Mouse (Mus musculus) c-Kit-positive CD71-negative TER-119-negative erythroid progenitor cells, embryonic 14.5 days (primary cell): ENCODE data around the gene Ccdc73.
A peak's percentile ranks its signal among the peaks of the same experiment; 100 is the strongest.
"Not testable (repeated sequence)": the region's sequence is repeated elsewhere in the genome, so short reads cannot be mapped to it uniquely, and the experiment has no call there.

Experiments
- DNase-seq: peaks from one replicate; pipeline ENCODE4 v3.0.0-alpha.2; 2013; ENCODE audit warnings: low read depth

Ccdc73 gene

DNA sequence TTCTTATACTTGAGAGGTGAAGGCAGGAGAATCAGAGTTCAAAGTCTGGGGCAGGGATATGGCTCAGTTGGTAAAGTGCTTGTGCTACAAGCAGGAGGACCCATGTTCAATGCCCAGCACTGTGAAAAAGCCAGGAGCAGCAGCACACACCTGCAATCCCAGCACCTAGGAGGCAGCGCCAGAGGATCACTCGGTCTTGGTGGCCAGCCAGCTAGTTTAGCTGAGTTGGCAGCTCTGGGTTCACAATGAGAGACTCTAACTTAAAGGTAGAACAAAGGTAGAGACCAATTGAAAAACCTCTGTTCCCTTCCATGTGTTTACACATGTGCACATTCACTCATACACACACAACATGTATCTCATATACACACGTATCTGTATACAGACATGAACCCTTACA lies 1.5 kb downstream of the Ccdc73 start:
- DNase-seq = no peak

DNA sequence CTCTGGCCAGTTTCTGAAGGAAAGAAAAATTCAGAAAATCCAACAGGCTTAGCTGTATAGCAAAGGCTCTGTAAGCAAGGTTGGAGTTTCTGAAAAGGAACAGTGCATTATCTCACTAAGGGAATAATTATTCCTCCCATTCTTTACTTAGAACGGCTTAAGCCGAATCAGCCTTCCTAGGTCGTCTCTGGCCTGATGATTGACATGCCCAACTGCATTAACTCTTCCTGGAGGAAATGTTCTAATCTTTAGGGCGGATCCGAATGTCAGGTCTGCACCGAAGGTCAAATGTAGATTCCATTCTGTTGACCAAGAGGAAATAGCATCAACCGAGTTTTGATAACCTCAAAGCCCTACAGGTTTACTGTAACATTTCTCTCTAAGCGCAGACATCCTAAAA lies 11.2 kb downstream of the Ccdc73 start:
- DNase-seq = no peak

GRCm38 (mm10) chr2:104886109-104886508 lies 18.5 kb downstream of the Ccdc73 start:
- no peak for DNase-seq

DNA sequence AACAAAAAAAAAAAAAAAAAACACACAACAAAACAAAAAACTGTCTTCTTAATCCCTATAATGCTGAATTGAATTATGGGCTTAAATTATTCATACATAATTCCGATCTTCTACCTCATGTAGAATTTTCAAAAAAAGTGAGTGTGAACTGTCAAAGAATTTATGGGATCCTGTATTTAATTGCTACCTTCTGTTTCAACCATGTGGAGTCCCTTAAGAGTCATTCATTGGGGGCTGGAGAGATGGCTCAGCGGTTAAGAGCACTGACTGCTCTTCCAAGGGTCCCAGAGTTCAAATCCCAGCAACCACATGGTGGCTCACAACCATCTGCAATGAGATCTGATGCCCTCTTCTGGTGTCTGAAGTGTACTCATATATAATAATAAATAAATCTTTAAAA lies 19.7 kb downstream of the Ccdc73 start:
- DNase-seq = not testable (repeated sequence)

- DNase-seq = peak; percentile 71
Observed at GRCm38 (mm10) chr2:104887882-104888566, 20.4 kb downstream of the Ccdc73 start.

DNA sequence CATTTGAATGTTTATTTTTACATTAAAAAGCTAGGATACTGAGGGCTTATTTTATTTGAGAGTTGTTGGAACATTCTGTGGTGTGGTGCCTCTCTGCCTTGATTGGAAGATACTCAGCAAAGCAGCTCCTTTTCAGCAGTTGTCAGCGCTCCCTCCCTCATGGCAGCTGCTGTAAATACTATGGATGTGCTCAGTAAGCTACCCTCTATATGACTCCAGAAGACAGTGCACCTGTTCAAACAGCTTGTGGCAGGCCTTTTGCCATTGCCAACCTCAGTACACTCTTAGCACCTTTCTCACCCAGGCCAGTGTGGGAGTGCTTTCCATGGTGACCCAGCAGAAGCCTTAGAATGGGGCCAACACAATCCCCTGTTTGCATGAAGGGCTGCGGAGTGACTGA lies 32.4 kb downstream of the Ccdc73 start:
- no peak for DNase-seq

GRCm38 (mm10) chr2:104915709-104916108 lies 48.1 kb downstream of the Ccdc73 start:
- DNase-seq = peak; percentile 10

DNA sequence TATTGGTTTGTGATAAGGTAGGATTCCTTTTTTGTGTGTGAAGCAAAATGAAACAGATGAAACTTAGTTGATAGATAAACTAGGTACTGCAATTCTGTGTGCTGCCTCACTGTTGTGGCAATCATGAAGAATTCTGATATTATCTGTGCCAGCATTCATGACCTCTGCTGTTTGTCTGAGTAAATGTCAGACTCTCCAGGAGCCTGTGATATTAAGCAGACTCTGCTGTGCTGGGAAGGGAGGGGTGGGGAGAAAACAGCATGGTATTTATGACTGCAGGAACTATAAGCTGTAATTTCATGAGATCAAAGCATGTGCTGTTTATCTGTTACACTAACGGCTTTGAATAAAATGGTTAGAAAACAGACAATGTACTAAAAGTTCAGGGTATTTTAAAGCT lies 96.9 kb downstream of the Ccdc73 start:
- DNase-seq = no peak

DNA sequence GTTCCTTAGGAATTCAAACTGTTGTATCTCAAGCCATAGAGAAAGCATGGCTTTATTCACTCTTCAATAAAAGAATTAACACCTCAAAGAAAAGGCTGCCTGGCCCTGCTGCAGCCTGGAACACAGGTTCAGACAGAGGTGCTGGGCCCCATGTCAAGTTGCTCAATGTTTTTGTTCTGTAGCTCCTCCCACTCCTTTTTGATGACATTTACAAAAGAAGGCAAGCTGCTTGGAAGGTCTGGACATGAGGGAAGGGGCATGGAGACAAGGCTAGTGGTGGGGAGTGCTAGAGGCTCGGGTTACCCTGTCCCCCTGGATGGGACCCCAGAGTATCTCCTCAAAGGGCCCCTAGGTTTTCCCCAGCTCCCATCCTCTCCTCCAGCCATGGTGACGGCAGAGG lies 114.1 kb downstream of the Ccdc73 start:
- DNase-seq = no peak

DNA sequence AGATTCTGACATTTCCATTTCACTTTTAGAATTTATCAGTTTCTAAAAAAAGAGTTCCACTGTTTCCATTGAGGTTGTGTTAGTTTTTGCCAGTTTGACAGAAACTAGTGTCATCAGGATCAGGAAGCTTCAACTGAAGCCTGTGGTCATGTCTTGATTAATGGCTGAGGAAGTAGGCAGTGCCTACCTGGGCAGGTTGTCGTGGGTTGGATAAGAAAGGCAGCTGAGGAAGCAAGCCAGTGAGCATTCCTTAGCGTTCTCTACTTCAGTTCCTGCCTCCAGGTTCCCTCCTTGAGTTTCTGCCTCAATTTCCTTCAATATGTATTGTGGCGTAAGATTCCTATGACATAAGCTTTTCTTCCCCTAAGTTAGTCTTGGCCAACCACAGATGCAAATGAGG lies 118.2 kb downstream of the Ccdc73 start:
- DNase-seq = no peak

- DNase-seq = no peak
Observed at GRCm38 (mm10) chr2:104988974-104989373, 121.4 kb downstream of the Ccdc73 start.

GRCm38 (mm10) chr2:104994436-104994835 lies 126.8 kb downstream of the Ccdc73 start:
- no peak for DNase-seq

- no peak for DNase-seq
Observed at GRCm38 (mm10) chr2:104996201-104996600, 128.6 kb downstream of the Ccdc73 start.

DNA sequence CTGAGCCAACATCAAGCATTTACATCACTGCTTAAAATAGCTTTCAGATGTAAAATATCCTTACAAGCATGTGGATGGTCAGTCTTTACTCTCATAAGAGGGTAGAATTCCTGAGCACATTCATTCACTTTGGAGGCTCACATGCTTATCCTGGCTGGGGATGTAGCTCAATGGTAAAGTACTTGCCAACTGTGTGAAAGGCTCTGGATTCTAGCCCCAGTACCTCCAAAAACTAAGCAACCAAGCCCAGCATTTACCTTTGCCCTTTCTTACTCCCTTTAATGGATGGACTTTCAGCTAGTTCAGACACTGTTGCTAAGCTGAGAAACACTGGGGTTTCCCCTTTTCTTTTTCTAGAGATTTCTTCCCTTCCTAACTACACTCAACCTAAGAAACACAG lies 139.6 kb downstream of the Ccdc73 start:
- no peak for DNase-seq

DNA sequence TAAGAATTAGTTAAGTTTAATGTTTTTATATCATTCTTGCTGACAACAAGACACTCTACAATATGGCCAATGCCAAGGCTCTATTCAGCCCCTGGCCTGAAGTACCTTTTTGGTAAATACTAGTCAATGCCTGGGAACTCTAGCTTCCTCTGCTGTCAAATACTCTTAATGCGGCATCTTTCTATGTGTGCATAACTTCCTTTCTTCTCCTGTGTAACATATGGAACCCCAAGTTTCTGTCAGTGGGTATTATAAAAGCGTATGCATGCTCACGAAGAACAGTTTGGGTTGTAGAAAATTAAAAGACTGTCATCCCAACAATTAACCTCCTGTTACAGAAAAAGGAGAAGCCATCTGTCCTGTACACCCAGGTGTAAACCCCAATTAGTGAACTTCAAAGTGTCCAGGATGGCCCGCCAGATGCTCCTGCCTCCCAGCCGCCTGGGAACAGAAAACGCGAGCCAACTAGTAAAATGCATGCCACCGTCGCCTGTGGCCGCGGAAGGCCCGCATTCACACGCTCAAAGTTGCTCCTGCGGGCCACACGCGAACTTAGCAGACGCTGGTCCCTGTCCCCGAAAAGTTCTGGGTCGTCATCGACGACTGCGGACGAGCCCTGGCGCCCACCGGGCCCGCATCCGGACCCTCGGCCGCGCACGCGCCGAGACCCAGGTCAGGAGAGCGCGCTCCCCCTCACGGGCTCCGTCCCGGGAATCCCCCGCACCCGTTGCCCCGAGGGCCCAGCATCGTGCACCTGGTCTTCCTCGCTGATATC lies 148.8 kb downstream of the Ccdc73 start:
- DNase-seq = no peak

DNA sequence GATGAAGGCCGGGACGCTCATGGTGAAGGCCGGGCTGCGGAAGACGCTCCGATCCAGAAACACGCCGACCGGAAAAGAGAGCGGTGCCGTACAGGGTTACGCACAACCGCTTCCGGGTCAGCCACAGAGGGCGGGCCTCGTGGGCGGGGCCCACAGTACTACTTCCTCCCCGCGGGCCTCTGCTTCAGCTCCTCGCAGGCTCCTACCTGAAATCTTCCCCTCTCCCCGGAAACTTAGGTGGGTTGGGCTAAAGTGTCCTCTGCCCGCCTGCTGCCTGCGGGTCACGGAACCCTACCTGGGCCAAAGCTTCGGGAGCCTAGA lies 149.3 kb downstream of the Ccdc73 start, which contains the start of gene Eif3m:
Gene Eif3m, minus strand, starts transcription at position 114 of the 321 bp plus-strand sequence.
- DNase-seq = peak; percentile 80

DNA sequence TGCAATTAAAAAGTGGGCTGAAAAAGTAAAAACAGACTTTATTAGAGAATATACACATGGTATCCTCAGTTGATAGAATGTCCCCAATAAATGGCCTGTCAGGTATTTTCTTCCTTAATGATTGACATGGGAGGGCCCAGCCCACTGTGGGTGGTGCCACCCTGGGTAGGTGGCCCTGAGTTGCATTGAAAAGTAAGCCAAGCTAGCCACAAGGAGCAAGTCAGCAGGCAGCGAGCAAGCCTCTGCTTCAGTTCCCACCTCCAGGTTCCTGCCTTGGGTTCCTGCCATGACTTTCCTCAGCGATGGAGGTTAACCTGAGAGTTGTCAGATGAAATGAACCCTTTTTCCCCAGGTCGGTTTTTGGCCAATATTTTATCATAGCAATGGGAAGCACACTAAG lies 150.2 kb downstream of the Ccdc73 start:
- DNase-seq = no peak

GRCm38 (mm10) chr2:105019457-105019856 lies 151.9 kb downstream of the Ccdc73 start:
- DNase-seq = no peak

DNA sequence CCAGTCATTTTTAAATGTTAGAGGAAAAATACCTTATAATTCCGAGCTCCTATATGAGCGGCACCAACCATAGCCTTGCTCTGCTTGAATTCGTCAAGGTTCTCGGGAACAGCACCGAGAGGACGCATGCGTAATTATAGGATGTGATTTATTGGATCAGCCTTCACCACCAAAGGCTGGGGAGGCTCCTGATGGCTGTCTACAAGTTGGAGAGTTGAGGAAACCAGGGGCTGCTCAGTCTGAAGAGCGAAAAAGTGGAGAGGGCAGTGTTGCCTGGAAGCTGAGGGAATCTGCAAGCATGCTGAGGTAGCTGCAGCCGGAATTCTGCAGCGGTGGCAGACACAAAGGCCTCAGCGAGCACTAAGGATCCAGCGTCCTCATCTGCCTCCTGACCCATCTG lies 153.7 kb downstream of the Ccdc73 start:
- no peak for DNase-seq

DNA sequence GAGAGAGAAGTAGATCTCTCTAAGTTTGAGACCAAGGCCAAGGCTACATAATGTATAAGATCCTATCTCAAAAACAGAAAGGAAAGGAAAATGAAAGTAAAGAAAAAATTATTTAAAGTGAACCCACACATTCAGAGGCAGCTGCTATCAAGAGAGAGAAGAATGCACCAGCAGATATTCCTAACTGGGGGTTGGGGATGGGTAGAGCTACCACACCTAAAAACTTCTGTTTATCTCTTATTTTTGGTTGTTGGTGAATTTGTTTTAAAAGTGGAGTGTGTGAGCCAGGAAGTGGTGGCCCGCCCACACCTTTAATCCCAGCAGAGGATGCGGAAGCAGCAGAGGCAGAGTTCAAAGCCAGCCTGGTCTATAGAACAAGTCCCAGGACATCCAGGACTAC lies 154.2 kb downstream of the Ccdc73 start:
- no peak for DNase-seq

- no peak for DNase-seq
Observed at GRCm38 (mm10) chr2:105023031-105023615, 155.5 kb downstream of the Ccdc73 start.

- DNase-seq = no peak
Observed at GRCm38 (mm10) chr2:105023815-105024214, 156.2 kb downstream of the Ccdc73 start.

- DNase-seq = not testable (repeated sequence)
Observed at GRCm38 (mm10) chr2:105025610-105026009, 158.0 kb downstream of the Ccdc73 start.
